Mouse (Mus musculus) forebrain, embryonic 15.5 days (tissue): ENCODE data around the gene Bend5. TPM values are rescaled to one million over a fixed set of nuclear protein-coding genes. Genes with fewer than 3 reads are reported as not detected.
A peak's percentile ranks its signal among the peaks of the same experiment; 100 is the strongest.

Source experiments
- ATAC-seq: fragments of 200-750 bp; cut with Nextera tagmentation; replicated peaks from 2 replicates; pipeline ENCODE4 v1.8.0; 2017; ENCODE audit warnings: mild to moderate bottlenecking, moderate TSS enrichment, moderate library complexity
- H3K27ac ChIP-seq: fragments of 300-500 bp; sonication (generic); replicated peaks from 2 replicates; pipeline ENCODE4 v1.5.1; 2015; ENCODE audit warnings: mild to moderate bottlenecking, inconsistent platforms
- H3K27me3 ChIP-seq: fragments of 300-500 bp; sonication (generic); 2 replicates; pipeline ENCODE4 v1.6.1; 2015; ENCODE audit warnings: inconsistent platforms
- H3K36me3 ChIP-seq: fragments of 300-500 bp; sonication (generic); 2 replicates; pipeline ENCODE4 v1.6.1; 2015; ENCODE audit warnings: mild to moderate bottlenecking, inconsistent platforms
- H3K4me1 ChIP-seq: fragments of 300-500 bp; sonication (generic); 2 replicates; pipeline ENCODE4 v1.6.1; 2015; ENCODE audit warnings: inconsistent platforms
- H3K4me2 ChIP-seq: fragments of 300-500 bp; sonication (generic); replicated peaks from 2 replicates; pipeline ENCODE4 v1.6.1; 2015; ENCODE audit warnings: mild to moderate bottlenecking, inconsistent platforms
- H3K4me3 ChIP-seq: fragments of 300-500 bp; sonication (generic); 2 replicates; pipeline ENCODE4 v1.5.1; 2015; ENCODE audit warnings: mild to moderate bottlenecking, inconsistent platforms
- H3K9ac ChIP-seq: fragments of 300-500 bp; sonication (generic); replicated peaks from 2 replicates; pipeline ENCODE4 v1.6.1; 2015; ENCODE audit warnings: mild to moderate bottlenecking, inconsistent platforms
- H3K9me3 ChIP-seq: fragments of 300-500 bp; sonication (generic); 2 replicates; pipeline ENCODE4 v1.6.1; 2016; ENCODE audit warnings: inconsistent platforms
- WGBS: fragments of 180-500 bp; shearing (Covaris S2); methylation state at CpG from one replicate; pipeline ENCODE4 v1.1.7; 2015; ENCODE audit warnings: mixed read lengths; 5-methylcytosine and 5-hydroxymethylcytosine counted together
- polyA plus RNA-seq: library from polyadenylated mRNA; unstranded; fragments of >200 nt; fragmentation: Nextera tagmentation; extraction: Ambion mirVana; gene quantifications from 2 replicates; pipeline ENCODE4 v1.2.1, GENCODE M21; 2015

Bend5 gene
- polyA plus RNA-seq, 1 experiment from 2014 or later: 59.8 TPM

DNA sequence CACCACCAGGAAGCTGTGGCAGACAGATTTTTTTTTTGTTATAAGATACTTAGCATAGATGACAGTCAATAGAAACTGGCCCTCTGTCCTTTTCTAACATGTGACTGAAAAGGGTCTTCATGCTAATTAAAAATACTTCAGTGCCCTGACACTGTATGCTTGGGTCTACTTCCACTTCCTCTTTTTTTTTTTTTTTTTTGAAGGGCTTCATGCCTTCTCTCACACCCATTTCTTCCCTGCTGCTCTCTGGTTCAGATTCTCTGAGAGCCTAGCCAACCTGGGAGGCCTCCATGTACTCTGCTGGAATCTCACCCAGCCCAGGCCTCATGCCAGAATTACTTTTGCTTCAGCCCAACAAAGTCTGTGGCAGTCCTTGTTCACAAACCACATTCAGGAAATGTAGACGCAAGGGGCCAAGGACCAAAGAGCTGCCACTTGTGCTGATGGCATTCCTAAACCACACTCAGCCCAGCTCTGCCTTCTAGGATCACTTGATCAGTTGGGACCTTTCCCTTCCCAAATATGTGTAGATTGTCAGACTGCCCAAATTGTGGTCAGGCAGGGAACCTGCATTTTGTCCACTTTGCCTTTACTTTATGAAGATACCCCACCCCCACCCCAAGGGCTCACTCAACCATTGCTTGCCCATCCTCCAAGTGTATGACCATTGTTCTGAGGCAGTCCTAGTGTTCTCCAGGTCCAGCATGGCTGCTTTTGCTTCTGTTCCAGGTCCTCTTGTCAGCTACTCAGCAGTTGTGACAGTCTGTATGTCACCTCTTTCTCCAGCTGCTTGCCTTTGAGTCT lies 27.8 kb downstream of the Bend5 start:
- Histone ChIP-seq H3K4me2 (no peak overlapping the region), H3K27me3 (no peaks in the 10 kb centered on the region), H3K4me1 (peaks cover 27% of the 10 kb centered on the region), H3K4me3 (no peak overlapping the region), H3K27ac (no peak overlapping the region), H3K36me3 (no peaks in the 10 kb centered on the region), H3K9me3 (no peaks in the 10 kb centered on the region), H3K9ac (no peak overlapping the region)
- WGBS: 50% methylated on average over 1 of the region's 1 CpGs
- ATAC-seq: peak; percentile 33; the same call in 1 of the 2 replicates

DNA sequence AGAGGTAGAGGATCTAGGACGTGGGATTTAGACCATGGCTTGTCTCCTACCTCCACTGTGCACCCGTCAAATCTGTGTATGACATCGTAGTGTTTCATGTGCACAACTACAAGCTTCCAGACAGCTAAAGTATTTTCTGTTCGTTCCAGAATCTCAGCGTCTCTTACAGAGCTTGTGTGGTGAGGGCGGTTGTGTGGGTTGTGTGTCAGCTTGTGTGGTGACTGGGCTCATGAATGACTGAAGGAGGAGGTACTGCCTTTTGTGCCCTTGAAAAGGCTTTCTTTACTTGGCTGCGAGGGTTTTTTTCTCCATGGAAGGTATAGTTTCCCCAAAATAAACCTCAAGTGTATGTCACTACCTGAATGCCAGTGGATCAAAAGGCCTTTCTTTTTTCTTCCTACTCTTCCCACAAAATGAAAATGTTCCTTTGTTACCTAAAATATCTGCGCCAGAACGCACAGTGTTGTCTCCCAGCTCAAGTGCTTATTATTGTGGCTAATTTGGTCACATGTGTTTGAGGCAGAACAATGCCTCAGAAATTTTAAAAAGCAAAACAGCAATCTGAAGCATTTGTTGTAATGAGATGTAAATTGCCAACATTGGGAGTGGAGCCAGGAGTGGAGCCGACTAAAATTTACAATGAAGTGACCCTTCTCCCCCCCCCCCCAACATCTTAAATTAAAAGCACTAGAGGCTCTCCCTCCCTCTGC lies 29.3 kb downstream of the Bend5 start:
- no peaks in the 10 kb centered on the region for H3K27me3 ChIP-seq
- no peak overlapping the region for H3K4me2 ChIP-seq
- no peak overlapping the region for H3K9ac ChIP-seq
- H3K4me3 ChIP-seq: no peak overlapping the region
- WGBS: 9% methylated on average over 10 of the region's 10 CpGs
- no peaks in the 10 kb centered on the region for H3K9me3 ChIP-seq
- peak overlapping the region; percentile 61 for H3K27ac ChIP-seq
- peaks cover 27% of the 10 kb centered on the region for H3K4me1 ChIP-seq
- peak; percentile 71 for ATAC-seq
- peaks cover 2% of the 10 kb centered on the region; the same call in 1 of the 2 replicates for H3K36me3 ChIP-seq

DNA sequence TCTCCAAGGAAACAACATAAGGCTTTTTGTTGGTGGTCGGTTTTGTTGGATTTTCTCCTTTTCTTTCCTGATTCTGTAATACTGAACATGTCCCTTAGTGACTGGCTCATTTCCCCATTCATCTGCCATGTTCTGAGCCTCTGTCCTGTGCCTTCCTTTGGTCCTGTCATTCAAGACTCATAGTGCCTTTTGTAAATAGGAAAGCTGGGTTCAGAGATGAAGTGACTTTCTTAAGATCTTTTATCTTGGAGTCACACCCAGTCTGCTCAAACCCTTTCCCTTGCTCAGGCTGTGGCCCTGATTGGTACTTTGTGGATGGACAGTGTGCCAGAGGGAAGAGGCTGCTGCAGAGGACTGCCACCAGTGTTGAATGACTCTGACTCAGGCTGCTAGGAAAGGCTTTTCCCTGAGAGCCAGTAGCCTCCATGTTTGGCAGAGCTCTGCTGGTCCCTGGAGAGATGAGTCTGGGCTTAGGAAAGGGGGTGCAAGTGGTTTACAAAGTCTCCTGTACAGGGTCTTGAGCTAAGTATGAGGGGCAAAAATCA lies 29.9 kb downstream of the Bend5 start:
- 6% methylated on average over 1 of the region's 1 CpGs for WGBS
- Histone ChIP-seq H3K4me3 (no peak overlapping the region), H3K4me1 (peaks cover 27% of the 10 kb centered on the region), H3K27me3 (no peaks in the 10 kb centered on the region), H3K9ac (no peak overlapping the region), H3K36me3 (peaks cover 4% of the 10 kb centered on the region; the same call in 1 of the 2 replicates), H3K27ac (peak overlapping the region; percentile 32), H3K9me3 (no peaks in the 10 kb centered on the region), H3K4me2 (no peak overlapping the region)
- ATAC-seq: peak; percentile 60

DNA sequence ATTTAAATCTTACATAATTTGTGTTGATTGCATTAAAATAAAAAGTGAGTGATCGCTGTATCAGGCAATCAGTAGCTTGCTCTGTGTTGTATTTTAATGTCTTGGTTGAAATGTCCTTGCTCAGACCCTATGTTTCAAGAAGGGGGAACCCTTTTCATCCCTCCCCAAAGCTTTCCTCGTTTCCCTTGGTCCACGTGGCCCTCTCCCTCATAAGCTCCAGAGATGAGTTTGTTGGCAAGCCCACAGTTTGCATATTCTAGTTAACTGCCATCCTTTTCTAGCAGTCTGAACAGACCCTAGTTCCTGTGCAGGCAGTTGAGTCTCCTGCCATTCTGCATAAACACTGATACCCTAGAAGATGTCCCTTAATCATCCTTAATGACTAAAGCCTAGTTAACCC lies 33.1 kb downstream of the Bend5 start:
- Histone ChIP-seq H3K27ac (no peak overlapping the region), H3K4me1 (peaks cover 14% of the 10 kb centered on the region), H3K9me3 (no peaks in the 10 kb centered on the region), H3K4me2 (no peak overlapping the region), H3K36me3 (peaks cover 11% of the 10 kb centered on the region; the same call in 1 of the 2 replicates), H3K4me3 (no peak overlapping the region), H3K27me3 (no peaks in the 10 kb centered on the region), H3K9ac (no peak overlapping the region)
- ATAC-seq: no peak
- WGBS: 81% methylated on average over 3 of the region's 3 CpGs

DNA sequence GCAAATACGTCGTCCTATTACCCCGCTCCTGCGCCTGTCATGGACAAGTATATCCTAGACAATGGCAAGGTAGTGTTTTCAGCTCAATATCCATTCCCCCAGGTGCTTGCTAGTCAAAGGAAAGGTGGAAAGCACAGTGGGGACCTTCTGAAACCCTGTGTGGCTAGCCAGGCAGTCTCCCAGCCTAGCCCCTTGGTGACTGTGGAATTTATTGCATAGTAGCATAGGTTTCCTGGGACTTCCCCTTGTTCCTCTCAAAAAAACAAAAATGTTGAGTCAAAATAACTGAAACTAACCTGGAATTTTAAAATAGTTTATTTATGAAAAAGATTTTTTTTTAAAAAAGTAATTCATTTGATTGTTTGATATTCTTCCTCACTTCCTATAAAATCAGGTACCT lies 33.8 kb downstream of the Bend5 start:
- Histone ChIP-seq H3K27me3 (no peaks in the 10 kb centered on the region), H3K36me3 (peaks cover 11% of the 10 kb centered on the region; the same call in 1 of the 2 replicates), H3K9me3 (no peaks in the 10 kb centered on the region), H3K9ac (no peak overlapping the region), H3K4me1 (peaks cover 7% of the 10 kb centered on the region), H3K27ac (no peak overlapping the region), H3K4me3 (no peak overlapping the region), H3K4me2 (no peak overlapping the region)
- ATAC-seq: no peak
- WGBS: 96% methylated on average over 4 of the region's 4 CpGs

DNA sequence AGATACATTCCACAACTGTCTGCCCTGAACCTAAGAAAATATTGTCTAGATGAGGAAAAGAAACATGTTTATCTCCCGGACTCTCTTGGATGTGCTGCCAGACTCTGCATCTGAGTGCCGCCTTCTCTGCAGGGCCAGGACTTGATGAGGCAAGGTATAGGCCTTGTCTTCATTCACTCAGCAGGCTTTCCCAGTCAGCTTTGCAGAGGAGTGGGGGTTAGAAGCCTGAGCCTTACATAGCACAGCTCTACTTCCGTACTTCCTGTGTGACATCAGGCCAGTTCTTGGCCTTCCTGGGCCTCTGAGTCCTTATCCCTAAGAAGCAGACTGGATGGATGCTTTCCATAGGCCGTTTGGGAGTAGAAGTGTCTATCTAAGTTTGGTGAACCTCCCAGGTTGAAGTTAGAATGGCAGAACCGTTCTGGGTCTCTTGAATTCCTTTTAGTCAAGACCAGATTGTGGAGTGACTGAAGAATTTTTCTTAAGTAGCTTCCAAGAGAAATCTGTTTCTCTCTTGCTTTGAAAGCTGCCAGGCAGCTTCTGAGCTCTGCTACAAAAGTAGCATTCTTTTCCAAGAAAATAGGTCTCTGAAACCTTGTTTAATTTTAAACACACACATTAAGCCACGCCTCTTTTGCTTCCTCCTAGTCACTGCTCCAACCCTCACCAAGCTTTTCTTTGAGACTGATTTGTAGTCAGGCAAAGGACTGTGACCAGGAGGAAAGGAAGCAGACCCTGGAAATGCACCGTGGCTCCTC lies 34.8 kb downstream of the Bend5 start:
- Histone ChIP-seq H3K4me3 (no peak overlapping the region), H3K9ac (no peak overlapping the region), H3K4me2 (no peak overlapping the region), H3K9me3 (no peaks in the 10 kb centered on the region), H3K4me1 (no peaks in the 10 kb centered on the region; the same call in 1 of the 2 replicates), H3K27ac (no peak overlapping the region), H3K36me3 (peaks cover 17% of the 10 kb centered on the region), H3K27me3 (no peaks in the 10 kb centered on the region)
- WGBS: 69% methylated on average over 7 of the region's 7 CpGs
- no peak for ATAC-seq

DNA sequence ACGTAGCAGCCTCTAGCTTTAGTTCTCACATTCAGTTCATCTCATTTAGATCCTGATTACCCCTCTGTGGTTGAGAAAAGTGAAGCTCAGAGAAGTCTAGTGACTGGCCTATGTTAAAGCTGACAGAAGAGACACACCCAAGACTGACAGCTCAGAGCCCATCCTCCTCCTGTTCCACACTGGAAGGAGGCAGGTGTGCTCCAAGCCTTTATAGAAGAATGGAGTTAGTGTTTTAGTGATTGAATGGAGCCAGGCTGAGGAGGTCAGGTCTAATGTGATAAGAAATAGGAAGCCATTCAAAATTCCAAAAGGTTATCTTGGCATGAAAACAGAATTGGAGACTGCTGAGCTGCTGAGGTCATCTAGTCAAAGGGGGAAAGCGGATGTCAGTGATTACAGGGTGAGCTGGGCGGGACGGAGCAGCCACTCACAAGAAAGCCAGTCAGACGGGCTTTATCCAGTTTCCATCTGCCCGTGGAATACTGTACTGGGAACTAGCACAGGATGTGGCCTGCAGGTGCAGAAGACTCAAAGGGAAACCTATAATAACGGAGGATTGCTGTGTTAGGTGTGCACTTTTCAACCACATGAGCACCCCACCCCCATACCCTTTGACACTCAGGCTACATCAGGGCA lies 36.6 kb downstream of the Bend5 start:
- ATAC-seq: no peak
- Histone ChIP-seq H3K9me3 (no peaks in the 10 kb centered on the region), H3K36me3 (peaks cover 28% of the 10 kb centered on the region), H3K4me1 (no peaks in the 10 kb centered on the region; the same call in 1 of the 2 replicates), H3K4me3 (no peak overlapping the region), H3K27me3 (no peaks in the 10 kb centered on the region), H3K4me2 (no peak overlapping the region), H3K27ac (no peak overlapping the region), H3K9ac (no peak overlapping the region)
- 77% methylated on average over 7 of the region's 7 CpGs for WGBS

DNA sequence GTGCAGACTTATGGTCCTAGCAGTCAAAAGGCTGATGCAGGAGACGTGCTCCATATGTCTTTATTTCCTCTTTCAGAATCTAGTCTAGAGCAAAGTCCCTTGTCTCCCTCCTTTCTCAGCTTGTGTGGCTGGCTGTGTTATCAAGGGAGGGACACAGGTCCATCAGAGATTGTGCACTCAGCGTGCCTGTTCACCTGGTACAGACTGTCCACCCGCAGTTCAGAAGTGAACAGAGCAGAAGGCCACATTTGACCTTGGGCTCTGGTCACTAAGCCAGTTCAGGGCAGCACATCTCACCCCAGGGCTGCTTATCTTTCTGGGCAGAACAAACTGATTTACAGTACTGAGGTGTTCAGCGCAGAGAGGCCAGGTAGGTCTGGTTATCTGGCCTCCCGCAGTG lies 37.4 kb downstream of the Bend5 start:
- Histone ChIP-seq H3K4me2 (no peak overlapping the region), H3K27ac (no peak overlapping the region), H3K4me3 (no peak overlapping the region), H3K9me3 (no peaks in the 10 kb centered on the region), H3K9ac (no peak overlapping the region), H3K36me3 (peaks cover 28% of the 10 kb centered on the region), H3K4me1 (no peaks in the 10 kb centered on the region; the same call in 1 of the 2 replicates), H3K27me3 (no peaks in the 10 kb centered on the region)
- whole genome bisulfite sequencing: 96% methylated on average over 5 of the region's 5 CpGs
- ATAC-seq: no peak

DNA sequence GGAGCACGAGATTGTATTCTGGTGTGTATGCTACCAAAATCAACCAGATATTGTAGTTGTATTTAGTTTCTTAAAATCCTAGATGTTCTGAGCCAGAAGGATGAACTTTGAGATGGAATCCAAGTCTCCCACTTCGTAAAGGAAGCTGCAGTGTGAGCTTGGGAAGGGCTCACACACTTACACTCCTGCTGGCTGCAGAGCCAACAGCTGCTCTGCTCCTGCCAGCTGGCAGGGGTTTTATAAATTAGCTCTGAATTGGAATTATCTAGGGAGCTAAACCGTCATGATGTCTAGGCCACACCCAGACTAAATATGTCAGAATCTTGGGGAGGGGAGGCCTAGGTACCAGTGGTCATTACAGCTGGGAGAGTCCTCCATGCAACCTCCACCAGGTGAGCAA lies 38.5 kb downstream of the Bend5 start:
- no peaks in the 10 kb centered on the region; the same call in 1 of the 2 replicates for H3K4me1 ChIP-seq
- H3K27ac ChIP-seq: no peak overlapping the region
- no peak for ATAC-seq
- H3K36me3 ChIP-seq: peaks cover 28% of the 10 kb centered on the region
- 57% methylated on average over 3 of the region's 3 CpGs for WGBS
- H3K9me3 ChIP-seq: no peaks in the 10 kb centered on the region
- no peak overlapping the region for H3K4me2 ChIP-seq
- H3K9ac ChIP-seq: no peak overlapping the region
- H3K27me3 ChIP-seq: no peaks in the 10 kb centered on the region
- no peak overlapping the region for H3K4me3 ChIP-seq

DNA sequence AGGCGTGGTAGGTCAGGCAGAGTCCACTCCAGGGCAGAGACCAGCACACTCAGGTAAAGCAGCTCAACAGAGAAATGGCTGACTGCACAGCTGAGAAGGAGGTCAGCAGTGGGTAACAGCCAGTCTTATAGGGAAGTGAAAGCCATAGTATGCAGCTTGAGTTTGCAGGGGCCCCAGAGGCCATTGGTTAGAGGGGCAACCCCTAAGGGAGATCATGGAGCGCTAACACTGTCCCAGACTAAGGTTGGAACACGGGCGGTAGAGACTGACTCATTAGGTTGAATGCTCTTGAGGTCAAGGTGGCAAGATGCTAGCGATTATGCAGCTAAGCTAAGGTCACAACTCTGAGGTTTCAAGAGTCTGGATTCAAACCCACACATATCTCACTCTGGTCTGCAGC lies 40.8 kb downstream of the Bend5 start:
- Histone ChIP-seq H3K9ac (no peak overlapping the region), H3K4me3 (no peak overlapping the region), H3K4me1 (no peaks in the 10 kb centered on the region; the same call in 1 of the 2 replicates), H3K36me3 (peaks cover 36% of the 10 kb centered on the region), H3K4me2 (no peak overlapping the region), H3K27ac (no peak overlapping the region), H3K27me3 (no peaks in the 10 kb centered on the region), H3K9me3 (no peaks in the 10 kb centered on the region)
- no peak for ATAC-seq
- 98% methylated on average over 5 of the region's 5 CpGs for WGBS

DNA sequence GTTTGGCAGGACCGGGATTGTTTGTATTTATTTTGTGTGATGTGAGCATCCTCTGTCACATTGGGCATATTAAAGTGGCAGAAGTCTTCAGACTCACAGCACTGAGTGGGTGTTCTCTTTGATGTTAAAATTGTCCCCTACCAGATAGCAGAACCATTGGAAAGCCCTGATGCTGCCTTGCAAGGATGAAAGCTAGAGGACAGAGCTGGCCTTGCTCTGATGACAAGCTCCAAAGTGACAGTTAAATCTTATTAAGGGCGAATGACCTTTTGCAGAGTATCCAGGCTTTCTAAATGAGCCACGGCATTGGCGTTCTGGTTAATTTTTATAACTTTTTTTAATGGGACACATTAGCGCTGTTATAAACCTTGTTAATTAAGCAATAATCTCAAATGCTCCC lies 42.8 kb downstream of the Bend5 start:
- Histone ChIP-seq H3K9ac (no peak overlapping the region), H3K4me1 (no peaks in the 10 kb centered on the region; the same call in 1 of the 2 replicates), H3K27ac (no peak overlapping the region), H3K4me2 (no peak overlapping the region), H3K36me3 (peaks cover 32% of the 10 kb centered on the region), H3K9me3 (no peaks in the 10 kb centered on the region), H3K4me3 (no peak overlapping the region), H3K27me3 (no peaks in the 10 kb centered on the region)
- WGBS: 54% methylated on average over 5 of the region's 5 CpGs
- no peak for ATAC-seq
